Mouse (Mus musculus): ENCODE results near the gene Rpl34. TPM values are rescaled to one million over a fixed set of nuclear protein-coding genes. Genes with fewer than 3 reads are reported as not detected.

Rpl34 gene
- polyA plus RNA-seq, 1 experiment from 2014 or later, result 703 TPM

DNA sequence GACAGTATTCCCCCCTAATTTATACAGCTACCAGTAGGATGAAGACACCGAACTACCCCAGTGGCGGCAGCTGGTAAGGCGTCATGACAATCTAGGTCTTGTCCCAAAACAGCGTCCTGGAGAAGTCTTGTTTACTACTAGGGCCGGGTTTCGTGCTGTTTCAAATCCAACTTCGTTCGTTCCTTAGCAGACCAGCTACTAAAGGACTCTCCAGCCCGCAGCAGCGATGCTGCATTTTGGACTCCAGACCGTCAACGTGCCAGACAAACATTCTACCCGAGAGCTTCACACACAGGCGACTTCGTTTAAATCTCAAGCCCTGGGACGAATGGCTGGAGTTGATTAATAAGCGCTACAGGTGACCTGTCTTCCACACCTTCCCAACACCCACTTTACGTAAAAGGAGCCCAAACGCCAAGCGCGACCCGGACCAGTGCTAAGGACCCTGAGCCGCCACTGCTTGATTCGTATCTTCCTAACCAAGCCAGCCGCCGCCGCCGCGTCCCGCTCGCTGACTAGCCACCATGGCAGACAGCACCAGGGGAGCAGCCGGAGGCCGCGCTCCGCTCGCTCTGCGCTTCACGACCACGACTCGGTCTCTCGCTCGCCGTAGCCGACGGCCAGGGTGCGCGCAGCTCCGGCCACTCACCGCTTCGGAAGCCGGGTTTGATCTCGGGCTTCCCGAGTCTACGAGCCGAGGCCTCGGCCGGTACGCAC lies 568 bp downstream of the Rpl34 start:
- peak overlapping the region; percentile 92 for H3K27ac ChIP-seq
- H3K27me3 ChIP-seq, result no peaks in the 10 kb centered on the region; the same call in 1 of the 2 replicates
- no peak for ATAC-seq
- WGBS, result under 1% methylated on average over 58 of the region's 58 CpGs
- peak overlapping the region; percentile 98 for H3K4me3 ChIP-seq (replicated peaks)
- H3K9me3 ChIP-seq, result no peaks in the 10 kb centered on the region
- peaks cover 41% of the 10 kb centered on the region for H3K36me3 ChIP-seq
- H3K9ac ChIP-seq (replicated peaks), result peak overlapping the region; percentile 98
- peak overlapping the region; percentile 91 for H3K4me2 ChIP-seq (replicated peaks)
- peaks cover 26% of the 10 kb centered on the region for H3K4me1 ChIP-seq (replicated peaks)

DNA sequence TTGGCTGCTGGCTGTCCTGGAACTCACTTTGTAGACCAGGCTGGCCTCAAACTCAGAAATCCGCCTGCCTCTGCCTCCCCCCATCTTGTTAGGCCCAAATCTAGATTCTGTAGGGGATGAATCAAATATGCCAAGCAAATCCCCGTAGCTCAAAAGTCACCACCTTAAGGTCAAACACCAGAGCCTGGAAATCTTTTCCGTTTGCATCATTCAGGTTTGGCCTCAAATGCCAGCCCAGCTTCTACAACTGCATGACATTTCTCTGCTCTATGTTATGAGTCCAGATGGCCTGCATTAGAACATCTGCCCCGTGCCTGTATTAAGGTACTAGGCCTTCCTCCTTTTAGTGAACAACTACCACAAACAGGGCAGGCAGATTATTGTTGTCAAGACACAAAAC lies 2.5 kb downstream of the Rpl34 start:
- ATAC-seq, result no peak
- H3K9me3 ChIP-seq, result no peaks in the 10 kb centered on the region
- H3K9ac ChIP-seq (replicated peaks), result 0 out of 2 replicates have a peak overlapping the region, but pooled peaks have one; percentile 5
- H3K4me1 ChIP-seq (replicated peaks), result peaks cover 26% of the 10 kb centered on the region
- peaks cover 45% of the 10 kb centered on the region for H3K36me3 ChIP-seq
- H3K4me2 ChIP-seq (replicated peaks), result no peak overlapping the region
- no peak overlapping the region for H3K4me3 ChIP-seq (replicated peaks)
- H3K27ac ChIP-seq, result no peak overlapping the region
- 90% methylated on average over 4 of the region's 4 CpGs for WGBS
- H3K27me3 ChIP-seq, result no peaks in the 10 kb centered on the region

DNA sequence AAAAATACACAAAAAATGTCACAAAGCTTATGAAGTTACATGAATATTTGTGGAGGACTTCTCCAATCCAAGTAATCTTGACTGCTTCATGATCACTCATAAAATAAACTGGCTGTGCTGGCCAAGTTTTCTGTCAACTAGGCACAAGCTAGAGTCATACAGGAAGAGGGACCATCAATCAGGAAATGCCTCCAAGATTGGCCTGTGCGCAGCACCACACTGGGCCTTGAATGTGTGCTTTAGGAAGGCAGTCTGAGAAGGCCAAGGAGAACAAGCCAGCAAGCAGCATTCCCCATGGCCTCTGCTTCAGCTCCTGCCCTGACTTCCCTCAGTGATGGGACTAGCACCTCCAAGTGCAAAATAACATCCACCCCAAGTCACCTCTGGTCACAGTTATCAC lies 3.2 kb downstream of the Rpl34 start:
- Histone ChIP-seq H3K27ac (no peak overlapping the region), H3K4me2 (replicated peaks) (no peak overlapping the region), H3K9me3 (no peaks in the 10 kb centered on the region), H3K36me3 (peaks cover 47% of the 10 kb centered on the region), H3K4me1 (replicated peaks) (peaks cover 26% of the 10 kb centered on the region), H3K9ac (replicated peaks) (no peak overlapping the region), H3K27me3 (no peaks in the 10 kb centered on the region), H3K4me3 (replicated peaks) (no peak overlapping the region)
- 100% methylated on average over 1 of the region's 1 CpGs for WGBS
- no peak for ATAC-seq

DNA sequence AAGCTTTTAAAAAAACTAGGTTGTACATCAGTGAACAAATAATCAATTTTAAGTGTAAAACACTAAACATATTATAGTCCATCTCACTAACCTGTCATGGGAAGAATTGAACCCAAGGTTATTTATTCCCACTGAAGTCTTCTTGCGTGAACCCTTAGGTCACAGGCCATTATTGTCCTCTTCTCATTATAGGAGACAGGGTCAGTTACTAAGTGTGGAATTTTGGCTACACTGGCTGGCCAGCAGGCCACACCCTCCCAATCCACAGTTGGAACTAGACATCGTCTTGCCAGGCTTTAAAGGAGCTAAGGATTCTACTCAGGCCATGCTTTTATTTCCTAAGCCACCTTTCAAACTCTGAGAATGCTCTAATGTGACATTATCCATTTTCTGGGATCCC lies 4.5 kb downstream of the Rpl34 start:
- WGBS, result 72% methylated on average over 2 of the region's 2 CpGs

DNA sequence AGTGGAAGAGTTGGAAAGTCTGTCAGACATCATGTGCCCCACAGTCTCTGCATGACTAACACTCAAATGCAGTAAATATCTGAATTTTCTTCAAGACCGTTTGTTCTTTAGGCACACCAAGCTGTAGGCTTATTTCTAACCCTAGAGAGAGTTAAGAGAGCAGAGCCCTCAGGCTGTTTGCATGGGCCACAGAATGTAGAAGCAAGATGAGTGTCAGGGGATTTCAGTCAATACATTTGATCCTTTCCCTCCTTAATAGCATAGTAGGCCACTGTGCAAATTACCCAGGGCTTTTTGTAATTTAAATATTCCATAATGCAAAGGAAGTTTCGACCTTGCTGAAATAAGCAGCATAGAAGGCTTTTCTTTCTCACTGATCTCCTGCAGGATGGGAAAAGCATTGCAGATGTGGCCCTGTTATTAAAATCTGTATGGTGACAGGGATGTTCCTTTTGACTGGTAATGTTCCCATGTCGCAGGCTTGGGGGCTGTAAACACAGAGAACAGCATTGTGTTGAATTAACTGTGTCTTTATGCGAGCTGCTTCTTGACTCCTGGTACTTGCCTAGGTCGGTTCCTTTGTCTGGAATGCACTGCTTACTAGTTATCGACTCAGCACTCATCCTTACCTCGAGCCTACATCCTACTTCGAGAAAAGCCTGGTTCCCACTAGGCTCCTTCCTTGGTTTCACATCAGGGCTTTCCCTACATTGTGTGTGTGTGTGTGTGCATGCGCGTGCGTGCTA lies 7.3 kb downstream of the Rpl34 start:
- Histone ChIP-seq H3K36me3 (peaks cover 36% of the 10 kb centered on the region), H3K4me1 (replicated peaks) (peaks cover 5% of the 10 kb centered on the region), H3K4me3 (replicated peaks) (no peak overlapping the region), H3K4me2 (replicated peaks) (no peak overlapping the region), H3K9ac (replicated peaks) (no peak overlapping the region), H3K27ac (peak overlapping the region; percentile 57), H3K9me3 (no peaks in the 10 kb centered on the region), H3K27me3 (no peaks in the 10 kb centered on the region)
- 67% methylated on average over 11 of the region's 11 CpGs for WGBS
- peak; percentile 64 for ATAC-seq

More for the DNA sequence above, 4.5 kb downstream of the Rpl34 start:
- no peak overlapping the region for H3K4me2 ChIP-seq (replicated peaks)
- no peaks in the 10 kb centered on the region for H3K9me3 ChIP-seq
- no peak for ATAC-seq
- no peak overlapping the region for H3K4me3 ChIP-seq (replicated peaks)
- peaks cover 22% of the 10 kb centered on the region for H3K4me1 ChIP-seq (replicated peaks)
- H3K27ac ChIP-seq, result no peak overlapping the region
- no peak overlapping the region for H3K9ac ChIP-seq (replicated peaks)
- no peaks in the 10 kb centered on the region for H3K27me3 ChIP-seq
- H3K36me3 ChIP-seq, result peaks cover 47% of the 10 kb centered on the region

DNA sequence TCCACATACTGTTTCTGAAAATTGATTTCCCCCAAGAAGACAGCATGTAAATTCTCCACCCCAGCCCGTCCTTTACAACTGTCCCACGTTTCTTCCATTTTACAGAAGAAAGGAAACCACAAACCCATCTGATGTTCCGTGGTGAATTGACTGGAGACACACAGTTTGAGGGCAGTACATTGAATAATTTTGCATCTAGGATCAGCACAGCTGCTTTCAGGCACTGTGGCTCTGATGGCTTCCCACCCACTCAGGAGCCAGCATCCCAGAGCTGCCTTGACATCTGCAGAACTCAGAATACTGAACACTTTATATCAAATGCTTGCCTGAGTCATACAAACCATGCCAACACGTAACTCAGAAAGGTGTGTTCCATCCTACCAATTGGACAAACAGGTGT lies 10.0 kb downstream of the Rpl34 start:
- no peak overlapping the region for H3K9ac ChIP-seq (replicated peaks)
- H3K4me1 ChIP-seq (replicated peaks), result no peaks in the 10 kb centered on the region
- no peaks in the 10 kb centered on the region for H3K27me3 ChIP-seq
- ATAC-seq, result no peak
- H3K4me3 ChIP-seq (replicated peaks), result no peak overlapping the region
- H3K36me3 ChIP-seq, result peaks cover 9% of the 10 kb centered on the region
- no peaks in the 10 kb centered on the region for H3K9me3 ChIP-seq
- 90% methylated on average over 4 of the region's 4 CpGs for WGBS
- H3K27ac ChIP-seq, result no peak overlapping the region
- H3K4me2 ChIP-seq (replicated peaks), result no peak overlapping the region

DNA sequence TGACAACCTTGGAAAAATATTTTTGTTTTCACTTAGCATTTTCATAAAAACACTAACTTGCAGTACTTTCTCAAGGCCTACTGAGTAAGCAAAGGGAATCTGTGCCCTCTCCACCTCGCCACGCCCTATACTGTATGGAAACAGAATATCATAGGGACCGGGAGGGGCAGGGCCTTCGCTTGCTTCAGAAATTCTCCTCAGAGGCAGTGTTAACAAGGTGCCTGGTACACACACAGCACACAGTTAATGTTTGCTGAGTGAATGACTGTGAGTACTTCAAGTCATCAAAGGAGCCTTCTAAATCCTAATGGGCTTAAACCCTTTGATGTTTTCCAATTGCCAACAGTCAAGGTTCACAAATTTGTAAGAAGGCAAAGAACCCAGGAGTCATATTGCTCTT lies 11.3 kb downstream of the Rpl34 start:
- Histone ChIP-seq H3K9me3 (no peaks in the 10 kb centered on the region), H3K27me3 (no peaks in the 10 kb centered on the region), H3K27ac (no peak overlapping the region), H3K36me3 (0 out of 2 replicates have a peak, but pooled peaks cover 3% of the 10 kb centered on the region), H3K4me2 (replicated peaks) (no peak overlapping the region), H3K4me1 (replicated peaks) (0 out of 2 replicates have a peak, but pooled peaks cover 4% of the 10 kb centered on the region), H3K9ac (replicated peaks) (no peak overlapping the region), H3K4me3 (replicated peaks) (no peak overlapping the region)
- no peak for ATAC-seq
- 88% methylated on average over 4 of the region's 4 CpGs for WGBS

DNA sequence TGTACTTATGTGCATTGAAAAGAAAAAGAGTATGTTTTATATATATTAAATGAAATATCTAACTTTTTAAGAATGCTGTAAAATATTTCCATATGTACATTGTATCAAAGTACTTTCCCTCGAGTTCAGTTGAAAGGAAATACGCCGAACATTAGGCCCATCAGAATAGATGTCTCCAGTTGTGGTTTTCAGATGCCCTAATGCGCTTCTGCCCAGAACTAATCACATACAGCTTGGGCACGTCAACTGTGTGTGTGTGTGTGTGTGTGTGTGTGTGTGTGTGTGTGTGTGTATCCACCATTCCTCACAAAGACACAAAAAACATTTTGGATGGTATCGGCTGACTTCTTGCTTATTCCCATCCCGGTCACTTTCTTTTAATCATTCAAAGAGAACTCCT lies 13.6 kb downstream of the Rpl34 start:
- Histone ChIP-seq H3K4me3 (replicated peaks) (no peak overlapping the region), H3K9me3 (no peaks in the 10 kb centered on the region), H3K4me1 (replicated peaks) (0 out of 2 replicates have a peak, but pooled peaks cover 4% of the 10 kb centered on the region), H3K27me3 (no peaks in the 10 kb centered on the region), H3K9ac (replicated peaks) (no peak overlapping the region), H3K4me2 (replicated peaks) (no peak overlapping the region), H3K36me3 (no peaks in the 10 kb centered on the region), H3K27ac (no peak overlapping the region)
- no peak for ATAC-seq
- 90% methylated on average over 7 of the region's 7 CpGs for WGBS

DNA sequence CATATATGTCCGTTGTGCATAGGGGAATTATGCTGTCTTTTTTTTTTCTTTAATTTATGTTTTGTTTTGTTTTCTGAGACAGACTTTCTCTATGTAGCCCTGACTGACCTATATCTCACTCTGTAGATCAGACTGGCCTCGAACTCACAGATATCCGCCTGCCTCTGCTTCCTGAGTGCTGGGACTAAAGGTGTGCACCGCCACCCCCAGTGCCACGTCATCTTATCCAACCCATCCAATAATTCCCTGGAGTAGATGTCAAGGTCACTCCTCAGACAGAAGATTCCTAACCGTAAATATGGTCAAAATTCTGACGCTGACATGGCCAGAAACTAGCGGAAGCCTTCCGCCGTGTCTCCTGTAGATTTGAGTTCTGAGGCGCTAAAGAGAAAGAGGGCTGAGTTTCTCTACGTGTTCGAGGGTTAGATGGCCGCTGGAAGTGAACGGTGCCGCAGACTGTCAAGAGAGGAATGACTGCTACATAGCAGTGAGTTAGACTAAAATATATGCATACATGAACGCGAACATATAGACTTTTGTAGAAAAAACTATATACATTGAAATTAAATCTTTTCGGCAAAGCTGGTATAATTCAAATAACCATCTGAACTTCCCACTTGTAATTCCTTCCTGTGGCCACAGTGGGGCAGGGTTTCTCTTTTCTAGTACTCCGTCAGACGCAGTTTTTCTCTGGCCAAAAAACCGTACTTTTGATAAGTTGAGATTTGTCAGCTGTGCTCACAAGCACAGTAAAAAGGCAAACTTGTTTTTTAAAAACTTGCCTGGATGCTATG lies 15.2 kb downstream of the Rpl34 start:
- H3K27ac ChIP-seq, result no peak overlapping the region
- no peaks in the 10 kb centered on the region for H3K36me3 ChIP-seq
- WGBS, result 18% methylated on average over 22 of the region's 22 CpGs
- H3K4me1 ChIP-seq (replicated peaks), result peaks cover 6% of the 10 kb centered on the region
- H3K9ac ChIP-seq (replicated peaks), result no peak overlapping the region
- peak overlapping the region; percentile 56 for H3K4me2 ChIP-seq (replicated peaks)
- H3K4me3 ChIP-seq (replicated peaks), result peak overlapping the region; percentile 29
- no peak for ATAC-seq
- no peaks in the 10 kb centered on the region for H3K27me3 ChIP-seq
- H3K9me3 ChIP-seq, result no peaks in the 10 kb centered on the region

DNA sequence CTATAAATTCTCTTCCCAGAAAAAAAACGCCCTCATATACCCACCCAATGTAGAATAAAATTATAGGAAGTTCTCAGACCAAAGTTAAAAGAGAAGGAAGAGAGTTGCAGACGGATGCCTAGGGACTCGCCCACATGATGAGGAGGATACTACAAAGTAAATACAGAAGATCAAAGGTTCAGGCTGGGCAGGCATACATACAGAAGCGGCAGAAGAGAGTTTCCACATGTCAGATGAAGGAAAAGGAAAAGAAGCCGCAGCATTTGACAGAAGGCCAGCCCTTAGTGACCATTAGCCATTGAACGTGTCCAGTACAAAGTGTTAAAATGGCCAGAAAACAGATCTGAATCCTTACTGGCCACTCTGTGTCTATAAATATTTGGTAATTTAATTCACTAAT lies 17.3 kb downstream of the Rpl34 start:
- 72% methylated on average over 6 of the region's 6 CpGs for WGBS
- no peak overlapping the region for H3K4me2 ChIP-seq (replicated peaks)
- no peak overlapping the region for H3K9ac ChIP-seq (replicated peaks)
- no peak for ATAC-seq
- no peaks in the 10 kb centered on the region for H3K27me3 ChIP-seq
- no peak overlapping the region for H3K4me3 ChIP-seq (replicated peaks)
- H3K9me3 ChIP-seq, result no peaks in the 10 kb centered on the region
- H3K36me3 ChIP-seq, result no peaks in the 10 kb centered on the region
- no peak overlapping the region for H3K27ac ChIP-seq
- H3K4me1 ChIP-seq (replicated peaks), result peaks cover 15% of the 10 kb centered on the region

DNA sequence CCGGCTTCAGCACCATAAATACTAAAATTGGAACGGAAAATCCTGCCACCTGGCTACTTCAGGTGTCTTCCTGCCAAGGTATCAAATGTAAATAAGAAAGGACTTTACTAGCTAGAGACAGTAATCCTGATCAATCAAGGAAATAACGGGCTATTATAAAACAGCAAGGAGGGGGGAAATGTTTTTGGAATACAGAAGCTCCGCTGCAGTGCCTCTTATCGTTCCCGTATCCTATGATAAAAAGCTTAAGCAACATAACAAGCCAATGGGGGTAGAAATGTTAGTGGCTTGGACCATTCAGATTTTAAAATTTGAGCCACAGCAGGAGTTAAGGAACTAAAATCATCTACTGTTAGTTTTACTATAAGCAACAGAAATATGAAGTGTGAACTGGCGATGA lies 20.1 kb downstream of the Rpl34 start:
- peak overlapping the region; percentile 72; the same call in 1 of the 2 replicates for H3K4me3 ChIP-seq (replicated peaks)
- peak overlapping the region; percentile 77 for H3K4me2 ChIP-seq (replicated peaks)
- no peaks in the 10 kb centered on the region for H3K27me3 ChIP-seq
- no peak overlapping the region for H3K9ac ChIP-seq (replicated peaks)
- H3K36me3 ChIP-seq, result no peaks in the 10 kb centered on the region
- H3K4me1 ChIP-seq (replicated peaks), result peaks cover 28% of the 10 kb centered on the region
- no peaks in the 10 kb centered on the region for H3K9me3 ChIP-seq
- H3K27ac ChIP-seq, result no peak overlapping the region
- ATAC-seq, result no peak
- 65% methylated on average over 7 of the region's 7 CpGs for WGBS

All from midbrain, embryonic 13.5 days (tissue).